Mouse (Mus musculus) thymus, adult 2 months (tissue): ENCODE measurements around the gene Kcnip2. TPM values are rescaled to one million over a fixed set of nuclear protein-coding genes. Genes with fewer than 3 reads are reported as not detected.
"Not testable (repeated sequence)": the region's sequence is repeated elsewhere in the genome, so short reads cannot be mapped to it uniquely, and the experiment has no call there.

ENCODE experiments used
- DNase-seq: peaks from one replicate; pipeline ENCODE4 v3.0.0; 2021
- H3K27ac ChIP-seq: fragments of 200-500 bp; 2 replicates; pipeline ENCODE4 v1.5.1; 2012; ENCODE audit warnings: low read length, control low read depth; ENCODE audit not compliant: control insufficient read depth, insufficient read depth
- H3K27me3 ChIP-seq: fragments of 200-500 bp; 2 replicates; pipeline ENCODE4 v1.6.1; 2012; ENCODE audit warnings: mild to moderate bottlenecking, low read length, moderate library complexity, mixed read lengths; ENCODE audit not compliant: control insufficient read depth, insufficient read depth
- H3K36me3 ChIP-seq: fragments of 200-500 bp; 2 replicates; pipeline ENCODE4 v1.6.1; 2012; ENCODE audit warnings: mild to moderate bottlenecking, low read length, moderate library complexity; ENCODE audit not compliant: control insufficient read depth, insufficient read depth
- H3K4me1 ChIP-seq: fragments of 200-500 bp; replicated peaks from 2 replicates; pipeline ENCODE4 v1.6.1; 2012; ENCODE audit warnings: low read length; ENCODE audit not compliant: control insufficient read depth, insufficient read depth
- H3K4me3 ChIP-seq: fragments of 200-500 bp; 2 replicates; pipeline ENCODE4 v1.5.1; 2012; ENCODE audit warnings: mild to moderate bottlenecking, low read length, control low read depth, moderate library complexity; ENCODE audit not compliant: control insufficient read depth, insufficient read depth
- CTCF ChIP-seq: fragments of 200-500 bp; IDR thresholded peaks from 2 replicates; pipeline ENCODE4 v1.5.1; 2012; ENCODE audit warnings: mild to moderate bottlenecking, control low read depth, low read length, moderate library complexity, borderline replicate concordance; ENCODE audit not compliant: control insufficient read depth, poor library complexity, insufficient read depth; ENCODE audit errors: extremely low read depth
- POLR2A ChIP-seq: fragments of 200-500 bp; IDR thresholded peaks from 2 replicates; pipeline ENCODE4 v1.6.1; 2012; ENCODE audit warnings: mild to moderate bottlenecking, low read length, control low read depth, moderate library complexity; ENCODE audit not compliant: control insufficient read depth, poor library complexity, insufficient read depth; ENCODE audit errors: extremely low read depth
- WGBS: fragments of 180-500 bp; shearing (Covaris S2); methylation state at CpG from one replicate; pipeline ENCODE4 v1.1.7; 2018; 5-methylcytosine and 5-hydroxymethylcytosine counted together
- polyA plus RNA-seq: library from polyadenylated mRNA; depleted of rRNA; stranded (reverse); fragments of >200 nt; gene quantifications from 2 replicates; pipeline ENCODE4 v1.2.3, GENCODE M21; 2012

Gene Kcnip2
- polyA plus RNA-seq, 1 experiment = 13.5 TPM

GRCm38 (mm10) chr19:45813263-45813662 is 2.6 kb downstream of the Kcnip2 start:
- H3K27me3 ChIP-seq = no peaks in the 10 kb centered on the region; the same call in 1 of the 2 replicates
- peak; percentile 86 for DNase-seq

GRCm38 (mm10) chr19:45812673-45813252 is 3.1 kb downstream of the Kcnip2 start:
- no peaks in the 10 kb centered on the region; the same call in 1 of the 2 replicates for H3K27me3 ChIP-seq
- H3K36me3 ChIP-seq = no peaks in the 10 kb centered on the region
- DNase-seq = no peak
- TF ChIP-seq POLR2A (no peak), CTCF (no peak)
- no peak overlapping the region for H3K4me3 ChIP-seq
- 25% methylated on average over 8 of the region's 8 CpGs for whole genome bisulfite sequencing
- H3K4me1 ChIP-seq = peaks cover 18% of the 10 kb centered on the region
- H3K27ac ChIP-seq = no peak overlapping the region

More at GRCm38 (mm10) chr19:45813263-45813662, 2.6 kb downstream of the Kcnip2 start:
- Histone ChIP-seq H3K36me3 (no peaks in the 10 kb centered on the region), H3K4me1 (peaks cover 18% of the 10 kb centered on the region), H3K27ac (no peak overlapping the region), H3K4me3 (no peak overlapping the region)
- TF ChIP-seq CTCF (peak; percentile 77; the same call in 1 of the 2 replicates), POLR2A (no peak)
- WGBS = 8% methylated on average over 11 of the region's 11 CpGs

DNA sequence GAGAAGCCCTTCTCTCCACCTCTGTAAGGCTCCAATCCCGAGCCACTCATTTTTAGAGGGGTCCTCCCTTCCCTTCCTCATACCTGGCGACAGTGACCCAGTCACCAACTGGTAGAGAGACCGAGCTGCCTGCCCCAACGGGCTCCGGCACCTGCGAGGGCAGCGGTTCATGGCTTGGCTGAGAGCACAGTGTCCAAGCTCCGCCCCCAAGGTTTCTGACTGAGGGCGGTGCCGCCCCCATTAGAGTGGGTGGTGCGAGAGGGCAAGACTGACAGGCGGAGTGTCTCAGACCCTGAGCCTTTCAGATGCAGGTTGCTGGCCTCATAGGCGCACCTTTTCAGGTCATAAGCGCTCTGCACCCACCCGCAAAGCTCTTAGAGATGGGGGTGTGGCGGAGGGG is 3.7 kb downstream of the Kcnip2 start:
- H3K27ac ChIP-seq = no peak overlapping the region
- 2% methylated on average over 16 of the region's 16 CpGs for WGBS
- H3K4me1 ChIP-seq = peaks cover 18% of the 10 kb centered on the region
- no peaks in the 10 kb centered on the region for H3K36me3 ChIP-seq
- TF ChIP-seq CTCF (no peak), POLR2A (no peak)
- no peaks in the 10 kb centered on the region; the same call in 1 of the 2 replicates for H3K27me3 ChIP-seq
- H3K4me3 ChIP-seq = 0 out of 2 replicates have a peak overlapping the region, but pooled peaks have one; percentile 7
- peak; percentile 68 for DNase-seq

DNA sequence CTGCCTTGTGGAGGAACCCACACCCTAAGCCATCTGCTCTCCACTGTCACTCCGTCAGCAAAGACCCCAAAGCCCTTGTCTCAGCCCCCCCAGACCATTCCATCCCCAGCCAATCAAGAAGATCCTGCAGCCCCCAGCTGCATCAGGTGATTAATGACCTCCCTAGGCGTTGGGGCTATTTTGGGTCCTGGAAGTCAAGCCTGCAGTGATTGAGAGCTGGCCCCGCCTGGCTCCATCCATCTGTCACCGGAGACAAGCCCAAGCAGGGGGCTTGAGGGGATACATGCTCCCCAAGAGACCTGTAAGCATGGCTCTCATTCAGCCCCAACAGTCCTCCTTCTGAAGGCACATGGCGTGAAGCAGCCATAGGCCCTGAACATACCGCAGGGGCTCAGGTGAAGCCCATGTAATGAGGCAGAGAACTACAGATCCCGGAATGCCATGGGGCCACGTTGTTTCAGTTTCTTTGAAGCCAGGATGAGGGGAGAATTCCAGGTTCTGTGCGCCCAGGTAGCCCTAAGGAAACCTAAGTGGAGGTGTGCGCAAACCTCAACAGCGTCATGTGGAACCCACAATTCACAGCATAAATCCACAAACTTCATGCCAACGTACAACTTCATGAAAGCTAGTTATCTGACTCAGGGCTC is 4.7 kb downstream of the Kcnip2 start:
- WGBS = 86% methylated on average over 12 of the region's 12 CpGs
- TF ChIP-seq CTCF (no peak), POLR2A (no peak)
- DNase-seq = no peak
- no peak overlapping the region for H3K27ac ChIP-seq
- no peaks in the 10 kb centered on the region for H3K36me3 ChIP-seq
- peaks cover 12% of the 10 kb centered on the region for H3K4me1 ChIP-seq
- no peak overlapping the region for H3K4me3 ChIP-seq
- no peaks in the 10 kb centered on the region; the same call in 1 of the 2 replicates for H3K27me3 ChIP-seq

GRCm38 (mm10) chr19:45807732-45808131 is 8.1 kb downstream of the Kcnip2 start:
- H3K27ac ChIP-seq = no peak overlapping the region
- H3K4me3 ChIP-seq = no peak overlapping the region
- no peak for DNase-seq
- H3K36me3 ChIP-seq = no peaks in the 10 kb centered on the region
- TF ChIP-seq CTCF (no peak), POLR2A (no peak)
- WGBS = 31% methylated on average over 4 of the region's 4 CpGs
- H3K27me3 ChIP-seq = no peaks in the 10 kb centered on the region
- H3K4me1 ChIP-seq = peaks cover 14% of the 10 kb centered on the region

GRCm38 (mm10) chr19:45805817-45806216 is 10.0 kb downstream of the Kcnip2 start:
- not testable (repeated sequence) for H3K27me3 ChIP-seq, H3K4me1 ChIP-seq, H3K36me3 ChIP-seq, H3K4me3 ChIP-seq, H3K27ac ChIP-seq, DNase-seq
- WGBS = 93% methylated on average over 6 of the region's 6 CpGs
